Mouse (Mus musculus) left cerebral cortex, adult 18-20 months (tissue): ENCODE measurements around the gene Agtr1a. TPM values are rescaled to one million over a fixed set of nuclear protein-coding genes. Genes with fewer than 3 reads are reported as not detected.

Experiments
- DNase-seq, 2 experiments: peaks; one replicate each; pipeline ENCODE4 v3.0.0; 2021 to 2022; ENCODE audit warnings: low spot score in 2 of 2, mixed read lengths in 1 of 2
- long read RNA-seq, 2 experiments: library from polyadenylated mRNA; stranded (forward); transcript quantifications; one replicate each; pipeline ENCODE4 v2.0.0; 2021
- total RNA-seq, 2 experiments: library from RNA; stranded (reverse); gene quantifications; 2 replicates each; pipeline ENCODE4 v1.2.3; 2021

The Agtr1a gene
- total RNA-seq, result 1 to 10 TPM in 1 of 2 experiments, under 1 TPM in 1; 0.70 to 1.4 TPM
- long read RNA-seq, experiment 1, partial matches to known transcripts, result 0 of 2 reads
- long read RNA-seq, experiment 1, other reads (novel, unspliced or antisense), result 0 of 2 reads
- long read RNA-seq, experiment 2, result 0 reads

GRCm38 (mm10) chr13:30336148-30336801, at the start of gene Agtr1a:
Gene Agtr1a (plus strand): TSS chr13:30336441.
- peak; percentile 9 to 34 for DNase-seq

DNA sequence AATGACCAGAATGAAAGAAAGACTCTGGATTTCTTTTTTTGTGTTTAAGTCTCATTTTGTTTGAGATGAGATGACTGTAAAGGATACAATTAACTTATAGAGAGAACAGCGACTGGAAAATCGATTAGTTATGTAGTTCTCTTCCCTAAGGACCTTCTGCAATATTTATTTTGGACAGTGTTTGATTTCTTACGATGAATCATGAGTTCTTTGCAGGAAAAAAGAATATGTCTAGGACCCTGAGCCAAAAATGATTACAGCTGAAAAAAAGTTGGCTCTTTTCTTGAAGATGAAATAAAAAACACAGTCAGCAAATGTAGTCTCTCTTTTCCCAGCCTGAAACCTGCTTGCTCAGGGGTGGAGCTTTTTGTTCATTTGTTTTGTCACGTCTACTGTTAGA, 26.0 kb upstream of the Agtr1a start:
- DNase-seq, result no peak

DNA sequence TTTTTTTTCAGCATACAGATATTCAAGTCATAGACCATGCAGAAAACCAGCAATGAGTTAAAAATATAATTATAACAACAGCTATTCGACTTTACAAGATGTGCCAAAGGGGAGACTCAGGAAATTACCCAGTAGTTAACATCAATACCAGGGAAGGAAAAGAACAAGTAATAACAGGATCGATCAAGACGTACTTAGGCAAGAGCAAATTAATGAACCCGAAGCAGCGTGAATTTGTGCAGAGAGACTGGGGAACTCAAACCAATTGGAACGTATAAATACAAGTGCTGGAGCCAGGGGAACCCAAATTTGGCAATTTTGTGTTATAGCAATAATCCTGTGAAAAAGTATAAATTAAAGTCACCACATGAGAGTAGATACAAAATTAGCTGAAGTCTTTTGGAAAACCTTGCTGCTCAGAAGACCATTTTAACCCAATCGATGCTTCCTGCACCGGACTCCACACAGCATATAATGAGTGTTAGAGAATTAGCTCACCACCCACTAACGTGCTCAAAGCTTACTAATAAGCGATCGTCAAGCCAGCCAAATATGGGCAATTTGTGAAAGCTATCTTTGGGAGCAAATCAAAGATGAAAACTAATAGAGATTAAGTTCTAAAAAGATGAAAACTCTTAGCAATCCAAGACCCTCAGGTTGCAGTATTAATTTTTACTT, 11.4 kb upstream of the Agtr1a start:
- no peak for DNase-seq

- no peak for DNase-seq
These were observed 5.2 kb upstream of the Agtr1a start for GRCm38 (mm10) chr13:30331061-30331460.

GRCm38 (mm10) chr13:30331851-30332250, 4.4 kb upstream of the Agtr1a start:
- DNase-seq, result no peak

DNA sequence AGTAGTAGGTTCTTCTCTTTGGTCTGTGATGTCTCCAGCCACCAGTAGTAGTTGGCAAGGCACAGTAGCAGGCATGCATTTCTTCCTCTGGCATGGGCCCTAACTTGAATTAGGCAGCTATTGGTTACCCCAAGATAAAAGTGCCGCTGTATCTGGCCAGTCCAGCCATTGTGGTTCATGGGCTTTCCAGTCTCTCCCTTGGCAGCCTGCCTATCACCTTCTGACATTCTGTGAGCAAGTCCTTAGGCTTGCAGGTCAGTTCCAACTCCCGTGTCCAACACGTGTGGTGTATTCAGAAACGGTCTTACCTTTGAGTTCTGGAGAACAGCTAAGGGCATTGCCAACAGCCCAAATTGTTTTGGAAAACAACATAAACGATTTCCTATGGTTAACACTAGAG, 3.7 kb upstream of the Agtr1a start:
- no peak for DNase-seq

DNA sequence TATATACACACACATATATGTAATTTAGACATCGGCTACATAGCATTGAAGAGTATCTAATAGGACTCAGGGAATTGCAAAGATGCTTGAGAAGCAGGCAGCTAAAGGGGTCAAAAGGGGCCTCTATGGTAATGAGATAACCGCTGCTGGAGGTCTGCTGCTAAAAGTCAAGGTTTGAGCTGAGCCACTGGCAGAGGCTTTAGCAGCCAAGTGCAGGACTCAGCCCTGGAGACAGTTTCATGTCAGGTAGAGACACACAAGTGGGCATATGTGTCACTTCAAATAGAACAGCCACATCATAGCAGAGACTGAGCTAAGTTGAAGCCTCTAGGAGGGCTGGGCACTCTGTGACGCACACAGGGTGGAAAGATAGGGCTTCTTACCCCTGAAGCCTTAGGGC, 1.6 kb upstream of the Agtr1a start:
- DNase-seq, result no peak

- no peak for DNase-seq
These were observed 672 bp downstream of the Agtr1a start for GRCm38 (mm10) chr13:30336913-30337312.

DNA sequence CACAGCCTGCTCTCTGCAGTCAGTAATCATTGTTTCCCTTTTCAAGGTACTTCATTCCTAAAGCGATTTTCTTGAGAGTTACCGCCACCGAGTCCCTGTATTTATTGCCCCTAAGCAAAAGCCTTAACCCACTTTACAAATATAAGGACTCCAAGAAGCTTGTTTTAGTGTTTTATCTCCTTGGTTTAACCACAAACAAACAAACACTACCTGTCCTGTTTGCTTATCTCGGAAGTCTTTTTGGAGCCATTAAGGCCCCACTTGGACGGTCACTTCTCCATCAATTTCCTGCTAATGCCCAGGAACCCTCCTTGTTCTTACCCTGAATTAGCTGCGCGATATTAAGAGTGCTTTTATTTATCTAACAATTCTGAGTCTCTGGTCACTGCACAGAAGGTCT, 1.4 kb downstream of the Agtr1a start:
- no peak for DNase-seq

- no peak for DNase-seq
These were observed 2.3 kb downstream of the Agtr1a start for GRCm38 (mm10) chr13:30338576-30338975.

- no peak for DNase-seq
These were observed 3.7 kb downstream of the Agtr1a start for GRCm38 (mm10) chr13:30339927-30340326.

DNA sequence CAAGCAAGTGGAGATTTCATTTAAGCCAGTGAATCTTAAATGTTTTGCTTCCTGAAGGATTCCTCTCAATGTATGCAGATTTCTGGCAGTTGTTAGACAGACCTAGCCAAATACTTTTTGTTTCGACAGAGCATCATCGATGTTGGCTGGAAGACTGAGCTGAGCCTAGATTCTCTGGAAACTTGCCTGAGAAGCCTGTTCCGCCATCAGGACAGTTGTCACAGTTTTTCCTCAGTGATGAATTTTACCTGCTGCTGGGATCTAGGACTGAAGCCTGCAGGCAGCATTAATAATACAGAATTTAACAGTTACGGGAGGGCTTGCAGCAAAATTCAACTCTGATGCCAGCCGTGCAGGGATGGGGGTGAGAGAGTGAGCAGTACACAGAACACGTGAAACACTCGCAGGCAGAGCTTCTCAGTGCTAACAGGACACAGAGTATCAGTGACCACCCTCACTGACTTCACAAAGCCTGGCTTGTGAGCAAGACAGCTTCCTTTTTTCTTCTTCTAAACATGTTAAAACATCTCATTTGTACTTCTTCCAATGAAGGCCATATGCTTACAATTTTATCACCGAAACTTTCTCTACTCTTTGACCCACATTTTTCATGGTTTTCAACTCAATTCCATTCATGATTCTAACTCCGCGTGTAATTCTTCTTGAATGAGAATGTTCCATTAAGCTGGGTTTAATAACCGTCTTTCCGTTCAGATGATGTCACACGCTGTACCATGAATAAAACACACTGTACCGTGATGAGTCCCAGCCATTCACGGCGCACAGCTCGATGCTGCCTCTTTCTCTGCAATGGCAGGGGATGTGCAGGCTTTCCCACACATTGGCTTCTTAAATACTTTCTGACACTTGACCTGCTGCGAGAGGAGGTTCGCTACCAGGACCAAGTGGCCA, 6.0 kb downstream of the Agtr1a start:
- DNase-seq, result no peak

DNA sequence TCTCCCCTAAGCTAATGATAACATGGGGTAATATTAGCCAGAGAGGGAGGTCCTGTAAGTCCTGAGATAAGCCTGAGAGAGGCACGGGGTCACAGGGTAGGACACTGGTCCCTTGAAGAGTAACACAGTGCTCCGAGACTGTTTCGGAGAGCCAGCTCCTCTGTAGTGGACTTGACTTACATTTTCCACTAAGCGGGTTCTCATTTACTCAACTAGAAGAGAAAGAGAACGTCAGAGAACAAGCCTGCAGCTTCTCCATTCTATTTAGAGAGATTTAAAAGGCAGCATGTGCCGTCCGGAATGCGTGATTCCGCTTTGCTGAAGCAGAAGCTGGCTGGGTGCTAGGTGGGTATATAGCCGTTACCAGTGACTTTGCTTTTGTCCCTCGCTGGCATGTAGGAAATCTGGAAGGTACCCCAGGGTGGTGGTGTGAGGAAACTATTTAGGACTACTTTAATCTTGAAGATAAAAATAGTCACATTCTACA, 9.2 kb downstream of the Agtr1a start:
- no peak for DNase-seq

DNA sequence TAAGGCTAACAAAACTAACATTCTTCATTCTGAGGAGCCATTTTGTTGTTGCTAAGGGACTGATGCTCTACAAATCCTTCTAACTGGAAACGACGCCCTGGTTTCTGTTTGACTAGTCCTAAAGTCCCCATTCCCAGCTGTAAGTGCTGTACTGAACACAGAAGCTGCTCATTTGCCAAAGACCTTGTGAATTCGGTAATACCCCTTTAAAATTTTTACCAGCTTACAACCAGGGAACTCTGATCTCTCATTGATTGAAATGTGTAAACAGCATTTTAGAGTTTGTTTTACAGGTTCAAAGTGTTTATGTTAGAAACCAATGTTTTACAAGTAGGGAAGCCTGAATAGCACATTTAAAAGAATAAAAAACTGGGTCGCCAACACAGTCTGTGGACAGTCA, 10.6 kb downstream of the Agtr1a start:
- no peak for DNase-seq

GRCm38 (mm10) chr13:30348306-30348705, 12.1 kb downstream of the Agtr1a start:
- DNase-seq, result no peak

DNA sequence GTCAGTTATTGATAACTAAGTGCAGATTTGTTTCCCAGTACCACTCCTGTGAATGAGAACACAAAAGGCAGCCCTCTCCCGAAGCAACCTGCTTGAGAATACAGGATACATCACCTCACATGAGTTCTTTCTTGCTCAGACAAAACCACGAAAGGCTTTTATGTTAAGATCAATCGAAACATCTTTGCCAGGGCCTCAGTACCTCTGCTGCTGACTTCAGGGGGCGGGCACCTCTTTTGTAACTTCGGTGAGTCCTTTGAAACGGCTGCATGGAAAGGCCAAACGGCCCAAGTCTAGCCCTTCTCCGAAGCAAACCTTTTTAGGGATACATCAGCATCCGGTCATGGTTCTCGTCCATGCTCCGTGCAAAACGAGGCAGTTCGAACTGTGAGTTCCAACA, 15.7 kb downstream of the Agtr1a start:
- DNase-seq, result no peak

DNA sequence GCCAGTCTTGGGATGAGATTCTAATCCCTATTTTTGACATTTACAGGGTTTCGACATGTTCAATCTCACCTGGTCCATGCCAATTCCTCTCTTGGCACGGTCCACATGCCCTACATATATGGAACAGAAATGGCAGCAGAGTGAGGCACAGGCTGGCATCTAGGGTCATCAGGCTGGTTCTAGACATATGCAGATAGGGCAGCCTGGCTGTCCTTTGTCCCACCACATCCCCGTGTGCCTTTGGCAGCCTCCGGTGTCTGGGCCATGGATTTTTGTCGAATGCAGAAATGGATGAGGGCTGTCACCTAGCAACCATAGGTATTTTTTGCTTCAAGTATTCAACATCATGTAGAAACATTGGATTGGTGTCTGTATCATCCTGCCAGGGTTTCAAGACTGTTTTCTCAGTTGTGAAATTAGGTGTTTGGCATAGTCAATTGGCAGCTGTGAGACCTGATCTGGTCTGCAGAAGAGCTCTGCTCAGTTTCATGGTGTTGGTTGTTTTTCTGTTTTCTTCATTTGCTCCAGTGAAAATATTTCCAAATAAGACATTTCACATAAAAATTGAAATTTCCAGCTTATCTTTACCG, 18.8 kb downstream of the Agtr1a start:
- no peak for DNase-seq

- no peak for DNase-seq
These were observed 19.7 kb downstream of the Agtr1a start for GRCm38 (mm10) chr13:30355979-30356378.

DNA sequence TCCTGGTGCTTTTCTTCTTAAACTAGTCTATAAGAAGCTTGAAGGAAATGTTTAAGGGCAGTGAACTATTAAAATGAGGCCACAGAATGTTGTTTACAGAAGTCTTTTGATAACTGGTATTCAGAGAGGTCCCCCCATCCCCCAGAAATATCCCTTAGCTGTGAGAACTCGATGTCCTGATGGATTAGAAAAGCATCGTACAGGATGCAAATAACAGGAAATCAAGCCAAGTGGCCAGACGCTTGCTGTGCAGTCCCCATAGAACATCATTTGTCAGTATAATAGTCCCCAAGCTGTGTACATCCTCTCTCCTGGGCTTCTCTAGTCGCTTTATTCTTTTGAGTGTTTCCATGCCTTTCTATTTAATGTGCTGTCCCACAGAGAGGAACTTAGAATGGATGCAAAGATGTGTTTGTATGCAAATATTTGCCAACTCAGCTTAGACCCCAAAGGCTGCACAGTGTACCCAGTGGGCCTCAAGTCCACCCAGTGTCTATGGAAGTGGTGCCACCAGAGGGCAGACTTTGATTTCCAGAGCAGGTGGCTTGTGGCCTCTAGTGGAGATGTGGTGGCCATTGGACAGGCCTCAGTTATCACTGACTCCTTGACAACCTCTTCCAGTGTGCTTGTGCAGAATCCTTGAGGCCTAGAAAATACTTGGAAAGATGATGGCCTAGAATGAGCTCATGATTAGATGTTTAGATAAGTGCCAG, 22.4 kb downstream of the Agtr1a start:
- DNase-seq, result no peak

DNA sequence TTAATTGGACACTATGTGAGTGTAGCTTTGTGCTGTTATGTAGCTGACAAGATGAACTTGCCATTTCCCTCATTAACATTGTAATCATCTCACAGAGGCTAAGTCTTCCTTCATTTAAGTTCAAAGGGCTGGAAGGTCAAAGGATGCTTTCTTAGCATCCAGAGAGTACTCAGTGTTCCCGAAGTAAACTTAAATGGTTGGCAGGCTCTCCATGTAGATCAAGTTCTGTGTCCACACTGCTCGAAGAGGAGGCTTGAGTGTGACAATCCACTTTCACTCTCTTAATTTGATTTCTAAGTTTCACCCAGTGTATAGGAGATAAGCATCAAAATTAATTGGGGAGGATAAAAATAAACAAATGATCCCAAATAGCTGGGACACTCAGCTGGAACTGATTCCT, 23.6 kb downstream of the Agtr1a start:
- DNase-seq, result no peak

- no peak for DNase-seq
These were observed 24.8 kb downstream of the Agtr1a start for GRCm38 (mm10) chr13:30361002-30361401.
